Mouse (Mus musculus) myocyte (in vitro differentiated cells): ENCODE data around the gene Aqp1. TPM values are rescaled to one million over a fixed set of nuclear protein-coding genes. Genes with fewer than 3 reads are reported as not detected.

Source experiments
- H3K27me3 ChIP-seq: one replicate; pipeline ENCODE4 v1.6.1; 2011; ENCODE audit not compliant: control insufficient read depth, insufficient read depth, insufficient read length
- H3K36me3 ChIP-seq: one replicate; pipeline ENCODE4 v1.6.1; 2011; ENCODE audit not compliant: control insufficient read depth, insufficient read depth
- H3K4me2 ChIP-seq: one replicate; pipeline ENCODE4 v1.6.1; 2011; ENCODE audit warnings: low read depth, control low read depth
- H3K4me3 ChIP-seq: one replicate; pipeline ENCODE4 v1.5.1; 2011; ENCODE audit warnings: mild to moderate bottlenecking, control low read depth, moderate library complexity
- H3K79me2 ChIP-seq: one replicate; pipeline ENCODE4 v1.6.1; 2011; ENCODE audit not compliant: control insufficient read depth, insufficient read depth
- H3ac ChIP-seq: one replicate; pipeline ENCODE4 v1.6.1; 2011; ENCODE audit not compliant: control insufficient read depth, insufficient read length
- CEBPB ChIP-seq: IDR thresholded peaks from 2 replicates; pipeline ENCODE4 v1.6.1; 2011; ENCODE audit warnings: mild to moderate bottlenecking, moderate library complexity; ENCODE audit not compliant: poor library complexity, insufficient read depth, severe bottlenecking
- E2F4 ChIP-seq: IDR thresholded peaks from one replicate; pipeline ENCODE4 v1.6.1; 2011; ENCODE audit warnings: mild to moderate bottlenecking, control low read depth, moderate library complexity; ENCODE audit not compliant: insufficient read depth
- MAX ChIP-seq: IDR thresholded peaks from one replicate; pipeline ENCODE4 v1.6.1; 2011; ENCODE audit warnings: low read depth, mild to moderate bottlenecking, control low read depth
- MYOD1 ChIP-seq, 3 experiments: IDR thresholded peaks; one replicate each; pipeline ENCODE4 v1.6.1; 2011; ENCODE audit warnings: control low read depth in 2 of 3, low read depth in 2 of 3, mild to moderate bottlenecking in 2 of 3, moderate library complexity in 1 of 3; ENCODE audit not compliant: insufficient read length in 2 of 3, control insufficient read depth in 1 of 3
- MYOG ChIP-seq, 3 experiments: IDR thresholded peaks; one replicate each; pipeline ENCODE4 v1.6.1; 2011; ENCODE audit warnings: control low read depth in 2 of 3, low read depth in 2 of 3, mild to moderate bottlenecking in 2 of 3; ENCODE audit not compliant: insufficient read length in 2 of 3, control insufficient read depth in 1 of 3, insufficient read depth in 1 of 3
- POLR2A ChIP-seq: IDR thresholded peaks from one replicate; pipeline ENCODE4 v1.6.1; 2011; ENCODE audit warnings: low read depth, mild to moderate bottlenecking, control low read depth, moderate library complexity; ENCODE audit not compliant: insufficient read length
- POLR2AphosphoS2 ChIP-seq: IDR thresholded peaks from one replicate; pipeline ENCODE4 v1.6.1; 2011; ENCODE audit warnings: low read depth, control low read depth; ENCODE audit not compliant: insufficient read length
- REST ChIP-seq: IDR thresholded peaks from one replicate; pipeline ENCODE4 v1.6.1; 2011; ENCODE audit warnings: mild to moderate bottlenecking, control low read depth, moderate library complexity; ENCODE audit not compliant: insufficient read depth, insufficient read length
- SRF ChIP-seq: IDR thresholded peaks from one replicate; pipeline ENCODE4 v1.6.1; 2011; ENCODE audit warnings: low read depth; ENCODE audit not compliant: control insufficient read depth, insufficient read length
- TCF12 ChIP-seq: IDR thresholded peaks from one replicate; pipeline ENCODE4 v1.6.1; 2011; ENCODE audit warnings: mild to moderate bottlenecking, control low read depth; ENCODE audit not compliant: poor library complexity, insufficient read depth, severe bottlenecking
- TCF3 ChIP-seq: IDR thresholded peaks from one replicate; pipeline ENCODE4 v1.6.1; 2011; ENCODE audit warnings: low read depth, control low read depth; ENCODE audit not compliant: insufficient read length
- USF1 ChIP-seq: IDR thresholded peaks from one replicate; pipeline ENCODE4 v1.6.1; 2011; ENCODE audit warnings: low read depth, mild to moderate bottlenecking, control low read depth, moderate library complexity
- polyA plus RNA-seq: library from polyadenylated mRNA; unstranded; fragments of >200 nt; fragmentation: generic; extraction: Trizol; gene quantifications from one replicate; pipeline ENCODE4 v1.2.1, GENCODE M21; 2012; ENCODE audit warnings: missing spikeins

The Aqp1 gene
- polyA plus RNA-seq, 1 experiment = 32.0 TPM

GRCm38 (mm10) chr6:55377461-55377860 is 41.2 kb downstream of the Aqp1 start:
- Histone ChIP-seq H3ac (no peak overlapping the region), H3K4me3 (no peak overlapping the region), H3K79me2 (no peaks in the 10 kb centered on the region), H3K4me2 (no peak overlapping the region), H3K27me3 (peaks cover 8% of the 10 kb centered on the region), H3K36me3 (no peaks in the 10 kb centered on the region)
- TF ChIP-seq MYOG (IDR thresholded peaks at IDR 0.05; ENCODE audit: control insufficient read depth in 1 of 3, insufficient read depth in 1 of 3, insufficient read length in 2 of 3, low read depth in 2 of 3) (no peak), TCF12 (no peak), CEBPB (no peak), TCF3 (no peak), USF1 (no peak), REST (no peak), POLR2A (no peak), E2F4 (no peak), POLR2AphosphoS2 (no peak), SRF (no peak)

- no peak overlapping the region for H3ac ChIP-seq
- no peak overlapping the region for H3K4me3 ChIP-seq
- H3K27me3 ChIP-seq = peaks cover 8% of the 10 kb centered on the region
- H3K36me3 ChIP-seq = no peaks in the 10 kb centered on the region
- no peak overlapping the region for H3K4me2 ChIP-seq
- TF ChIP-seq POLR2A (no peak), MYOG (IDR thresholded peaks at IDR 0.05; ENCODE audit: control insufficient read depth in 1 of 3, insufficient read depth in 1 of 3, insufficient read length in 2 of 3, low read depth in 2 of 3) (no peak), POLR2AphosphoS2 (no peak), TCF12 (no peak), REST (no peak), MAX (no peak), SRF (no peak), MYOD1 (IDR thresholded peaks at IDR 0.05; ENCODE audit: control insufficient read depth in 1 of 3, insufficient read length in 2 of 3, low read depth in 2 of 3) (no peak), E2F4 (no peak), TCF3 (no peak), USF1 (no peak), CEBPB (no peak)
- no peaks in the 10 kb centered on the region for H3K79me2 ChIP-seq
Measured at GRCm38 (mm10) chr6:55379641-55380335, 43.6 kb downstream of the Aqp1 start.

GRCm38 (mm10) chr6:55381966-55382365 is 45.7 kb downstream of the Aqp1 start:
- H3ac ChIP-seq = no peak overlapping the region

GRCm38 (mm10) chr6:55383897-55384296 is 47.7 kb downstream of the Aqp1 start:
- H3K4me2 ChIP-seq = no peak overlapping the region
- H3ac ChIP-seq = no peak overlapping the region
- peaks cover 9% of the 10 kb centered on the region for H3K27me3 ChIP-seq
- H3K4me3 ChIP-seq = no peak overlapping the region
- no peaks in the 10 kb centered on the region for H3K36me3 ChIP-seq
- no peaks in the 10 kb centered on the region for H3K79me2 ChIP-seq
- TF ChIP-seq USF1 = no peak
- TF ChIP-seq TCF12 = no peak
- no peak for TF ChIP-seq SRF
- TF ChIP-seq E2F4 = no peak
- no peak for TF ChIP-seq POLR2AphosphoS2
- TF ChIP-seq REST = no peak
- no peak for TF ChIP-seq MAX
- TF ChIP-seq TCF3 = no peak
- TF ChIP-seq POLR2A = no peak
- TF ChIP-seq MYOG (IDR thresholded peaks at IDR 0.05; ENCODE audit: control insufficient read depth in 1 of 3, insufficient read depth in 1 of 3, insufficient read length in 2 of 3, low read depth in 2 of 3) = no peak
- no peak for TF ChIP-seq CEBPB
- TF ChIP-seq MYOD1 (IDR thresholded peaks at IDR 0.05; ENCODE audit: control insufficient read depth in 1 of 3, insufficient read length in 2 of 3, low read depth in 2 of 3) = no peak

More at GRCm38 (mm10) chr6:55381966-55382365, 45.7 kb downstream of the Aqp1 start:
- TF ChIP-seq CEBPB = no peak
- no peak for TF ChIP-seq MAX
- no peak for TF ChIP-seq REST
- no peak for TF ChIP-seq E2F4
- TF ChIP-seq POLR2AphosphoS2 = no peak
- TF ChIP-seq MYOG (IDR thresholded peaks at IDR 0.05; ENCODE audit: control insufficient read depth in 1 of 3, insufficient read depth in 1 of 3, insufficient read length in 2 of 3, low read depth in 2 of 3) = no peak
- no peak for TF ChIP-seq POLR2A
- no peak for TF ChIP-seq TCF3
- TF ChIP-seq USF1 = no peak
- Histone ChIP-seq H3K4me2 (no peak overlapping the region), H3K27me3 (peaks cover under 1% of the 10 kb centered on the region), H3K36me3 (no peaks in the 10 kb centered on the region), H3K4me3 (no peak overlapping the region), H3K79me2 (no peaks in the 10 kb centered on the region)
